Mouse (Mus musculus): ENCODE measurements around the gene Prkcg. TPM values are rescaled to one million over a fixed set of nuclear protein-coding genes. Genes with fewer than 3 reads are reported as not detected.
A peak's percentile ranks its signal among the peaks of the same experiment; 100 is the strongest.

Prkcg gene
- total RNA-seq, 2 experiments from 2014 or later: 0.78 to 0.84 TPM

- H3K27ac ChIP-seq: peak within 1 kb of the TSS; percentile 73
- no peak for TF ChIP-seq CTCF (IDR thresholded peaks at IDR 0.05)
- intact Hi-C loops (cut with DNase I): loop anchor here (5.0 to 10.0 kb wide), 3 partner anchors 44 to 284 kb away; partner anchors contain the start of genes Ndufa3 and Oscar
- H3K4me3 ChIP-seq: peak within 1 kb of the TSS; percentile 73
- peak; percentile 68 for DNase-seq
Measured at GRCm38 (mm10) chr7:3332619-3333521, 43.9 kb downstream of the Prkcg start, which contains the start of gene Cacng7. Gene Cacng7, plus strand, starts transcription at chr7:3332955.

GRCm38 (mm10) chr7:3333542-3333941 is 44.6 kb downstream of the Prkcg start:
- intact Hi-C loops (cut with DNase I): loop anchor here (5.0 to 10.0 kb wide), 3 partner anchors 44 to 284 kb away; partner anchors contain the start of genes Ndufa3 and Oscar
- H3K27ac ChIP-seq: 0 out of 2 replicates have a peak overlapping the region, but pooled peaks have one; percentile 48
- peak overlapping the region; percentile 73 for H3K4me3 ChIP-seq
- no peak for DNase-seq
- no peak for TF ChIP-seq CTCF (IDR thresholded peaks at IDR 0.05)

GRCm38 (mm10) chr7:3336412-3336811 is 47.4 kb downstream of the Prkcg start:
- Histone ChIP-seq H3K4me3 (no peak overlapping the region), H3K27ac (no peak overlapping the region)
- TF ChIP-seq CTCF (IDR thresholded peaks at IDR 0.05): no peak
- intact Hi-C loops (cut with DNase I): loop anchor here (10.0 kb wide), 1 partner anchor 78 kb away; no protein-coding TSS in a partner anchor
- no peak for DNase-seq

- H3K27ac ChIP-seq: no peak overlapping the region
- no peak overlapping the region for H3K4me3 ChIP-seq
- no peak for TF ChIP-seq CTCF (IDR thresholded peaks at IDR 0.05)
- intact Hi-C loops (cut with DNase I): loop anchor here (10.0 kb wide), 1 partner anchor 76 kb away; no protein-coding TSS in a partner anchor
- no peak for DNase-seq
Measured at GRCm38 (mm10) chr7:3338286-3338935, 49.4 kb downstream of the Prkcg start.

DNA sequence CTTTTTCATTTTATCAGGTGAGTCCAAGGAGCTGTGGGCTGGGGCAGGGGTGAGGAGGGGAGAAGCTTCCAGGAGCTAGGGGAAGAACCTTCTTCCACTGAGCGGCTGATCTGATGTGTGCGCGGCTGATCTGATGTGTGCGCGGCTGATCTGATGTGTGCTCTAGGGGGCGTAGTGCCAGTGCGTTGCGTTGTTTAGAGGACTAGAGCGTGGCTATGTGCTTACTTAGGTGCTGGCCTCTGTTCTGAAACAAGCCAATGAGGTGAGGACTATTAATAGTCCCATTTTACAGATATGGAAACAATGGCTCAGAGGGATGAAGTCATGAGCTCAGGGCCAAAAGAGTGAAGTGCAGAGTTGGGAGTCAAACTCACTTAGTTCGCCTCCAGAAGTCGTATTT is 50.0 kb downstream of the Prkcg start:
- no peak for TF ChIP-seq CTCF (IDR thresholded peaks at IDR 0.05)
- H3K4me3 ChIP-seq: no peak overlapping the region
- no peak overlapping the region for H3K27ac ChIP-seq
- DNase-seq: no peak
- intact Hi-C loops (cut with DNase I): loop anchor here (10.0 kb wide), 1 partner anchor 76 kb away; no protein-coding TSS in a partner anchor

DNA sequence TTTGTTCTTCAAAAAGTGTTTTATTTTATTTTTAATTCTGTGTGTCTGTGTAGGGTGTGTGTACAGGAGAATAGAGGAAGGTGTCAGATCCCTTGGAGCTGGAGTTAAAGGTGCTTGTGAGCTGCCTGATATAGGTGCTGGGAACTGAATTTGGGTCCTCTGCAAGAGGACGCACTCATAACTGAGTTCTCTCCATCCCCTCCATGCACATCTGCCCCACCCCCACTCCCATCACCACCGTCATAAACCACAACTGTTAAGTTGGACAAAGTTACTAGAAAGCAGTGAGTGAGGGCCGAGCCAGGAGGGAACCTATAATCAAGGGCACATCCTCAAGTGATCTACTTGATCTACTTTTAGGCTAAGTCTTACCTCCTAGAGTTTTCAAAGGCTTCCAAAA is 54.9 kb downstream of the Prkcg start:
- DNase-seq: no peak
- TF ChIP-seq CTCF (IDR thresholded peaks at IDR 0.05): no peak
- intact Hi-C loops (cut with DNase I): no loop called here
- Histone ChIP-seq H3K27ac (no peak overlapping the region), H3K4me3 (no peak overlapping the region)

DNA sequence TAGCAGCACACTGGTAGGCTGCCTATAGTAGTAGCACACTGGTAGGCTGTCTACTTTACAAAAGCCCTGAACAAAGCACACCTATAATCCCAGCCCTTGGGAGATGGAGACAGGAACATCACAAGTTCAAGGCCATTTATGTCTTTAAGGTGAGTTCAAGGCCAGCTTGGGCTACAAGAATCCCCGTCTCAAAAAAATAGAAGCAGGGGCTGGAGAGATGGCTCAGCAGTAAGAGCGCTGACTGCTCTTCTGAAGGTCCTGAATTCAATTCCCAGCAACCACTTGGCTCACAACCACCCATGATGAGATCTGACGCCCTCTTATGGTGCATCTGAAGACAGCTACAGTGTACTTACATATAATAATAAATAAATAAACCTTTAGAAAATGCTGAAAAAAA is 56.3 kb downstream of the Prkcg start:
- intact Hi-C loops (cut with DNase I): no loop called here
- Histone ChIP-seq H3K27ac (no peak overlapping the region), H3K4me3 (no peak overlapping the region)
- TF ChIP-seq CTCF (IDR thresholded peaks at IDR 0.05): no peak
- DNase-seq: no peak

DNA sequence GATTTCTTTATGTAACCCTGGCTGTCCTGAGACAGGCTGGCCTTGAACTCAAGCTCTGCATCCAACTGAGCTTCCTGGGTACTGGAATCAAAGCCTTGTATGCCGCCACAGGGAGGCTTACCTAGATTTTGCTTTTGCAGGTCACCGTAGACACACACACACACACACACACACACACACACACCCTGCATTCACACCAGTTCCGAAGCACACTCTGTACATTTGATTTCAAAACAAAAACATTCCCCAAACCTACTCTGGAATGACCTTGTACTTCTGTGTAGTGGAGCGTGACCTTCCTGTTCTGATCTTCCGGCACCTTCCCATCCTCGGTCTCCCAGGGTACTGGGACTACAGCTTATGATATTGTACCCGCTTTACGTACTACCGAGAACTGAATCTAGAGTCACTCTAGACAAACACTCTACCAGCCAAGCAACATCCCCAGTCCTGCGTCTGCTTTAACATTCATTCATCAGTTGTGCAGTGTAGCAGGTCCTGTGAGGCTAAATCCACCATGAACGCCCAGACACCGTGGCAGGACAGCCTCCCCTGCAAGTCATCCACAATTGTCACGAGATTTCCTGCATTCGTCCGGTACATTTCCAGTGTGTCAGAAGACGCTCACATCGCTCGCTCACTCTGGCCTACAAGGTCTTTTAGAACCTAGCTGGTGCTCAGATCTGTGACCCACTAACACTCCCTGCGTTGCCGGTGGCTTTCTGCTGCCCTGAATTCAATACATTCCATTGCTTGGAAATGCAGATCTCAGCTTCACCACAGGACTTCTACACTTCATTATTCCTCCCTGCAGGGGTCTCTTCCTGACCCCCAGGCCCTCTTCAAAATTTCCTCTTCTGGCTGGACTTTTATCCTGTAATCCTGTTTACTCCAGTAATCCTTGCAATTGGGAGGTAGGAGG is 58.6 kb downstream of the Prkcg start:
- no peak for TF ChIP-seq CTCF (IDR thresholded peaks at IDR 0.05)
- intact Hi-C loops (cut with DNase I): no loop called here
- no peak overlapping the region for H3K4me3 ChIP-seq

GRCm38 (mm10) chr7:3348326-3348725 is 59.3 kb downstream of the Prkcg start:
- intact Hi-C loops (cut with DNase I): no loop called here
- no peak for TF ChIP-seq CTCF (IDR thresholded peaks at IDR 0.05)
- DNase-seq: no peak
- Histone ChIP-seq H3K4me3 (no peak overlapping the region), H3K27ac (no peak overlapping the region)

More for the DNA sequence above, 58.6 kb downstream of the Prkcg start:
- no peak for DNase-seq
- H3K27ac ChIP-seq: no peak overlapping the region

GRCm38 (mm10) chr7:3349775-3350174 is 60.8 kb downstream of the Prkcg start:
- intact Hi-C loops (cut with DNase I): no loop called here
- no peak overlapping the region for H3K4me3 ChIP-seq
- no peak overlapping the region for H3K27ac ChIP-seq
- no peak for TF ChIP-seq CTCF (IDR thresholded peaks at IDR 0.05)
- DNase-seq: no peak

DNA sequence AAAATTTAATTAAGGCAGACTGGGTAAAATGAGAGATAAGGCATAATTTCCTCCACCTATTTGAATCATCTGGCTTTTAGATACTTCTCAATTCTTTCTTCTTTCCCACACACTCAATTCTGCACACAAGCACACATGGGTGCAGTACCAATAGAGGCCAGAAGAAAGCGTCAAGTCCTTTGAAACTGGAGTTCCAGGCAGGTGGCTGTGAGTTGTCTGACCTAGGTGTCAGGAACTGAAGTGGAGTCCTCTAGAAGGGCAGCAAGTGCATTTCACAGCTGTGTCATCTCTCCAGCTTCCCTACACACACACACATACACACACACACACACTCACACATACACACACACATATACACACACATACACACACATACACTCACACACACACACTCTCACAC is 62.6 kb downstream of the Prkcg start:
- intact Hi-C loops (cut with DNase I): no loop called here
- Histone ChIP-seq H3K4me3 (no peak overlapping the region), H3K27ac (no peak overlapping the region)
- no peak for DNase-seq
- TF ChIP-seq CTCF (IDR thresholded peaks at IDR 0.05): no peak

DNA sequence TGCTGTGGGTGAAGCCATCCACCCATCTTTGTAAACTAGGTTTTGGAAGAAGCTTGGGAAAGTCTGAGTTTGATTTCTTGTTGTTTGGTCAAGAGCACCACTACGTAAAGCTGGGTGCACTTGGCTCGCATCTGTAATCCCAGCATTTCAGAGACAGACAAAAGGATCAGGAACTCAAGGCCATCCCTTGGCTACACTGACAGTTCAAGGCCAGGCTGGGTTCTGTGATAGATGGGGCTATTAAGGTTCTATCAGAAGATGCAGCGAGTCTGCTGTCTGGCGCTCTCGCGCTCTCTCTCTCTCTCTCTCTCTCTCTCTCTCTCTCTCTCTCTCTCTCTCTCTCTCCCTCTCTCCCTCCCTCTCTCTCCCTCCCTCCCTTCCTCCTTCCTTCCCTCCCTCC is 65.9 kb downstream of the Prkcg start:
- intact Hi-C loops (cut with DNase I): no loop called here
- TF ChIP-seq CTCF (IDR thresholded peaks at IDR 0.05): no peak
- DNase-seq: no peak
- Histone ChIP-seq H3K4me3 (no peak overlapping the region), H3K27ac (no peak overlapping the region)
